Mouse (Mus musculus): ENCODE measurements at regions not wholly inside any gene's neighbourhood (a gene's known extent, or its start where the extent isn't known, plus 50 kb on each side); places are given as distances from the start of the nearest gene placed in this dataset.

DNA sequence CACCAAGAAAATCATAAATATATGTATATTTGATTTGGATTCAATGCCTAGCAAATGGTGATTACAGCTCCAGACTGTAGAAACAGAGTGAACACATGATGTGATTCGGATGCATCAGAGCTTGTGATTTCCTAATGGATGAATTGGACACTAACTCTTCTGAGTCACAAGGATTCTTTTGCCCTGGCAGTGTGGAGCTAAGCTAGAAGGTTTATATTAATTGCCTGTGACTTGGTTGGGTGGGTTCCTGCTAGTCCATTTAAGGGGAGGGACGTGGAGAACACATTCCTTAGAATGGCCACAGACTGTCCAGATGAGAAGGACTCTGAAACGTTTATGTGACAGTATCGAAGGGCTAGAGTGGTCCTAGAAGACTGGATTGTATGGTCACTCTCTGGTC, 129.5 kb upstream of the Cdkn2b start:
- no peak for TF ChIP-seq CTCF (IDR thresholded peaks at IDR 0.05; ENCODE audit: low read depth)
- no peak for TF ChIP-seq EP300 (IDR thresholded peaks at IDR 0.05; ENCODE audit: low read depth)
